Mouse (Mus musculus) forebrain, embryonic 15.5 days (tissue): ENCODE measurements around the gene Ipmk. TPM values are rescaled to one million over a fixed set of nuclear protein-coding genes. Genes with fewer than 3 reads are reported as not detected.

ENCODE experiments used
- ATAC-seq: fragments of 200-750 bp; cut with Nextera tagmentation; replicated peaks from 2 replicates; pipeline ENCODE4 v1.8.0; 2017; ENCODE audit warnings: mild to moderate bottlenecking, moderate TSS enrichment, moderate library complexity
- H3K27ac ChIP-seq: fragments of 300-500 bp; sonication (generic); replicated peaks from 2 replicates; pipeline ENCODE4 v1.5.1; 2015; ENCODE audit warnings: mild to moderate bottlenecking, inconsistent platforms
- H3K27me3 ChIP-seq: fragments of 300-500 bp; sonication (generic); 2 replicates; pipeline ENCODE4 v1.6.1; 2015; ENCODE audit warnings: inconsistent platforms
- H3K36me3 ChIP-seq: fragments of 300-500 bp; sonication (generic); 2 replicates; pipeline ENCODE4 v1.6.1; 2015; ENCODE audit warnings: mild to moderate bottlenecking, inconsistent platforms
- H3K4me1 ChIP-seq: fragments of 300-500 bp; sonication (generic); 2 replicates; pipeline ENCODE4 v1.6.1; 2015; ENCODE audit warnings: inconsistent platforms
- H3K4me2 ChIP-seq: fragments of 300-500 bp; sonication (generic); replicated peaks from 2 replicates; pipeline ENCODE4 v1.6.1; 2015; ENCODE audit warnings: mild to moderate bottlenecking, inconsistent platforms
- H3K4me3 ChIP-seq: fragments of 300-500 bp; sonication (generic); 2 replicates; pipeline ENCODE4 v1.5.1; 2015; ENCODE audit warnings: mild to moderate bottlenecking, inconsistent platforms
- H3K9ac ChIP-seq: fragments of 300-500 bp; sonication (generic); replicated peaks from 2 replicates; pipeline ENCODE4 v1.6.1; 2015; ENCODE audit warnings: mild to moderate bottlenecking, inconsistent platforms
- H3K9me3 ChIP-seq: fragments of 300-500 bp; sonication (generic); 2 replicates; pipeline ENCODE4 v1.6.1; 2016; ENCODE audit warnings: inconsistent platforms
- WGBS: fragments of 180-500 bp; shearing (Covaris S2); methylation state at CpG from one replicate; pipeline ENCODE4 v1.1.7; 2015; ENCODE audit warnings: mixed read lengths; 5-methylcytosine and 5-hydroxymethylcytosine counted together
- polyA plus RNA-seq: library from polyadenylated mRNA; unstranded; fragments of >200 nt; fragmentation: Nextera tagmentation; extraction: Ambion mirVana; gene quantifications from 2 replicates; pipeline ENCODE4 v1.2.1, GENCODE M21; 2015

Gene Ipmk
- polyA plus RNA-seq, result 17.7 and 19.0 TPM in 2 replicates

DNA sequence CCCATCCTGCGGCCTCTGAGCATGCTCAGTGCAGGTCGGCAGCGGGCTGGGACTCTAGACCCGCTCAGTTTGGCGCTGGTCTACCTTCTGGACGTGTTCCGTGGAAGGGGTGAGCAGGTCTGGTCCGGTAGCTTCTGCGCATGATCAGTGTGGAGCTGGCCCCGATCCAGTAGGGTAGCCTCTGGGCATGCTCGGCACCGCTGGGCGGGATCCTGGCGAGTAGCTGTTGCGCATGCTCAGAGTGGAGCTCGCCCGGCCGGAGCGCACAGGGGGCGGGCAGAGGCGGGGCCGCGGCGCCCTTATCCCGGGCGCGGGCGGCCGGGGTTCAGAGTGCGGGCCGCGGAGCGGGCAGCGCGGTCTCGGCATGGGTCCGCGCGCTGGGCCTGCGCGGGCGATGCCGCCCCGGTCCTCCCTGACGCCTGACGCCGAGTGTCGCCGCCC is at the start of gene Ipmk:
Gene Ipmk, plus strand, starts transcription at position 255 of the 441 bp plus-strand sequence.
- H3K4me3 ChIP-seq, result peak within 1 kb of the TSS; percentile 95
- 0% methylated on average over 35 of the region's 49 CpGs for WGBS
- H3K27ac ChIP-seq, result peak within 1 kb of the TSS; percentile 85
- no peaks in the 10 kb centered on the region for H3K9me3 ChIP-seq
- peak within 1 kb of the TSS; percentile 93 for H3K9ac ChIP-seq
- peaks cover 43% of the 10 kb centered on the region for H3K4me1 ChIP-seq
- H3K4me2 ChIP-seq, result peak within 1 kb of the TSS; percentile 69
- ATAC-seq, result peak; percentile 90
- no peaks in the 10 kb centered on the region; the same call in 1 of the 2 replicates for H3K36me3 ChIP-seq
- no peaks in the 10 kb centered on the region for H3K27me3 ChIP-seq

DNA sequence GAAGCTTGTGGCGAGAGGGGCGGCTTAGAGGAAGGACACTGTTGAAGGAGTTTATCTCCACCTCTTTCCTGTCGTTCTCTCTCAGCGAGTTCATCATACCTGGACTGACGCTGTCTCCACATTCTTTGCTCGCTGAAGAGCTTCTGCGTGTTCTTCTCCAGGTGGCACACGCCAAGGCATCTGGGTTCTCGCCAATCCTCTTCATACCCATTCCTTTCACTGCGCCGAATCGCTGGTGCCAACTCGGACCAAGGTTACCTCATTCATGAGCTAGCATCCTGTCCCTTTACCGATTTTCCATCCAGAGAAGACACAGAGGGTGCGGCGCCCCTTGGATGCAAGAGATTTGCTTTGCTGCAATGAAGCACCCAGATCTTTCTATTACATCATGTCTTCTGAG is 47.4 kb upstream of the Ipmk start:
- Histone ChIP-seq H3K4me1 (no peaks in the 10 kb centered on the region), H3K36me3 (no peaks in the 10 kb centered on the region), H3K4me3 (no peak overlapping the region), H3K9ac (no peak overlapping the region), H3K9me3 (no peaks in the 10 kb centered on the region), H3K27me3 (no peaks in the 10 kb centered on the region), H3K4me2 (no peak overlapping the region), H3K27ac (no peak overlapping the region)
- 83% methylated on average over 16 of the region's 16 CpGs for WGBS
- ATAC-seq, result no peak

DNA sequence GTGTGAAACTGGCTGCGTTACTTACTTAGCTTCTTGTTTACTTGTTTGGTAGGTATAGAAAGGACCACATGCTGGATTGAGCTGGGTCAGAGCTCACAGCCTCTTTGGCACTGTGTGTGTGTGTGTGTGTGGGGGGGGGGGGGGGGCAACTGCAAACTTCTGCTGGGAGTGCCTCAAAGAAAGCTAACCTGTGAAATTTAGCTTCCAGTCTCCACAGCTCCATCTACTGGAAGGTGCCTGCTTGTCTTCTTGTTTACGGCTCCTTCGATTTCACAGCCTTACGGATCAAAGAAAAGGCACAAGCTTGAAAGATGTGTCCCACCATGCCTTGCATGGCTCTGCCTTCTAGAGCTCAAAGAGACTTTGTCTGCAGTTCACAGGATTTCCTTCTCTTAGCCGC is 45.1 kb upstream of the Ipmk start:
- no peak overlapping the region for H3K4me3 ChIP-seq
- no peaks in the 10 kb centered on the region for H3K27me3 ChIP-seq
- no peak overlapping the region for H3K9ac ChIP-seq
- H3K9me3 ChIP-seq, result no peaks in the 10 kb centered on the region
- no peaks in the 10 kb centered on the region for H3K4me1 ChIP-seq
- no peak for ATAC-seq
- no peak overlapping the region for H3K27ac ChIP-seq
- no peak overlapping the region for H3K4me2 ChIP-seq
- H3K36me3 ChIP-seq, result no peaks in the 10 kb centered on the region
- WGBS, result 24% methylated on average over 5 of the region's 5 CpGs

DNA sequence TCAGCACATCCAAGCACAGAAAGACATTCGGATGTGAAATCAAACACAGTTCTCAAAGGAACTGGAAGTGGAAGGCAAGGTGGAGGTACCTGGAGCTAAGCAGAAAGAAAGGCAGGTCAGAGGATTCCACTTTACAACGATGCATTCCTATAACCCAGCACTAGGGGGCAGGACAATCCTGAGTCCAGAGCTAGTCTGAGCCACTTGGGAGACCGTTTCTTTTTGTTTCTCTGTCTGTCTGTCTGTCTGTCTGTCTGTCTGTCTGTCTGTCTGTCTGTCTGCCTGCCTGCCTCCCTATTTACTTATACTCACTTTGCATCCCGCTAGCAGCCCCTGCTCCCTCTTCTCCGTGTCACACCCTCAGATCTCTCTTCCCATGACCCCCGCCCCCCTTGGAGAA is 41.4 kb upstream of the Ipmk start:
- H3K9ac ChIP-seq, result no peak overlapping the region
- no peaks in the 10 kb centered on the region for H3K36me3 ChIP-seq
- H3K4me2 ChIP-seq, result peak overlapping the region; percentile 19; the same call in 1 of the 2 replicates
- no peak for ATAC-seq
- H3K27ac ChIP-seq, result no peak overlapping the region
- H3K4me3 ChIP-seq, result no peak overlapping the region
- 35% methylated on average over 6 of the region's 6 CpGs for WGBS
- no peaks in the 10 kb centered on the region for H3K9me3 ChIP-seq
- H3K4me1 ChIP-seq, result no peaks in the 10 kb centered on the region
- H3K27me3 ChIP-seq, result no peaks in the 10 kb centered on the region

DNA sequence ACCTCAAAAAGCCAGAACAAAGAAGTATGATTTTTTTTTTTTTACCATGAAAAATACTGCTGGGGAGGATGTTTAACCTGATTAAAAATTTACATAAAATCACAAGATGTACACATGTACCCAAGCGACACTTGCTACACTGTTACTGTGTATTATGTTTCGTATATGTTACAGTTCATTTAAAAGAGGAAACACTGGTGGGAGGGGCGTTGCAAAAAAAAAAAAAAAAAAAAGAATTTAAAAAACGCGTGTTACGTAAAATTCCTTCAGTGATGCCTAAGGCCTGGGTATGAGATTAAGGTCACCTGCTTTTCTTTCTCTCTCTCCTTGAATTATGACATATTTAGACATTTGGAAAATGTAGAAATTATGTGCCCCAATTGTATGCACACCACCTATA is 40.8 kb upstream of the Ipmk start:
- Histone ChIP-seq H3K4me1 (no peaks in the 10 kb centered on the region), H3K9me3 (no peaks in the 10 kb centered on the region), H3K4me3 (no peak overlapping the region), H3K9ac (no peak overlapping the region), H3K4me2 (no peak overlapping the region), H3K36me3 (no peaks in the 10 kb centered on the region), H3K27ac (no peak overlapping the region), H3K27me3 (no peaks in the 10 kb centered on the region)
- WGBS, result 81% methylated on average over 6 of the region's 6 CpGs
- no peak for ATAC-seq

GRCm38 (mm10) chr10:71308199-71308598 is 39.4 kb upstream of the Ipmk start:
- H3K9ac ChIP-seq, result no peak overlapping the region
- no peak overlapping the region for H3K4me3 ChIP-seq
- no peak for ATAC-seq
- H3K4me2 ChIP-seq, result no peak overlapping the region
- no peaks in the 10 kb centered on the region for H3K27me3 ChIP-seq
- 95% methylated on average over 5 of the region's 5 CpGs for WGBS
- no peak overlapping the region for H3K27ac ChIP-seq
- no peaks in the 10 kb centered on the region for H3K9me3 ChIP-seq
- no peaks in the 10 kb centered on the region for H3K4me1 ChIP-seq
- no peaks in the 10 kb centered on the region for H3K36me3 ChIP-seq

DNA sequence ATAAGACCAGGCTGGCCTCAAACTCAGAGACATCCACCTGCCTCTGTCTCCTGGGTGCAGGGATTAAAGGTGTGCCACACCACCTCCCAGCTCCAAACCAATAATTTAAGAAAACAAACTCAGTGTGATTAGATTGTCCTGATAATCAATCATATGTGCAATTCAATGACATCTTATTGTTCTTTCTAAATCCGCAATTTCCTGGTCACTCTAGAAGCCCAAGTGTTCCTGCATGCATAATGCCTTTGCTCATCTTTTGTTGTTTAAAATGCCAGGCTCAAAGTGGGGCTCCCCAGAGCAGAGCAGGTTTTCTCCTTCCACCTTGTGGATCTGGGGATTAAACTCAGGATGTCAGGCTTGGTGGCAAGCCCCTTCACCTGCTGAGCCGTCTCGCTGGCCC is 37.3 kb upstream of the Ipmk start:
- Histone ChIP-seq H3K9ac (no peak overlapping the region), H3K9me3 (no peaks in the 10 kb centered on the region), H3K27me3 (no peaks in the 10 kb centered on the region), H3K36me3 (no peaks in the 10 kb centered on the region), H3K4me2 (no peak overlapping the region), H3K4me3 (no peak overlapping the region), H3K4me1 (no peaks in the 10 kb centered on the region), H3K27ac (no peak overlapping the region)
- WGBS, result 64% methylated on average over 3 of the region's 3 CpGs
- no peak for ATAC-seq

DNA sequence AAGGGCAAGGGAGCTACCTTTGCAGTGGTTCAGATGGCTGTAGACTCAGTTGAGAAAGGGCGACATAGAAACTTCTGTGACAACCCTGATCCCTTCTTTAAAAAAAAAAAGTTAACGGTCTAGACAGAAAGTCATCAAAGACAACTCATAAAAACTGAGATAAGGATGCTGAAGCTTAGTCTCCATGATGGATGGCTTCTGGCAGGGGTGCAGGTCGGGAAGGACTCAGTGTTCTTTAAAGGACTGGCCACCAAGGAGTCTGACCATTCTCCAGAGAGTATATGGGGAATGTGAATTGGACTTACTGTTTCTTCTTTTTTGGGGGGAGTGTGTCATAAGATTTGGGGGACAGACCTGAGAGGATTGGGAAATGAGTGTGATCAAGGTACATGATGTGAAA is 33.0 kb upstream of the Ipmk start:
- Histone ChIP-seq H3K27me3 (no peaks in the 10 kb centered on the region), H3K9ac (no peak overlapping the region)
- 83% methylated on average over 3 of the region's 3 CpGs for WGBS

GRCm38 (mm10) chr10:71316056-71316455 is 31.5 kb upstream of the Ipmk start:
- H3K9me3 ChIP-seq, result no peaks in the 10 kb centered on the region
- no peak overlapping the region for H3K4me2 ChIP-seq
- H3K4me3 ChIP-seq, result no peak overlapping the region
- H3K4me1 ChIP-seq, result no peaks in the 10 kb centered on the region
- H3K36me3 ChIP-seq, result no peaks in the 10 kb centered on the region
- H3K9ac ChIP-seq, result no peak overlapping the region
- no peaks in the 10 kb centered on the region for H3K27me3 ChIP-seq
- ATAC-seq, result no peak
- H3K27ac ChIP-seq, result no peak overlapping the region
- 81% methylated on average over 11 of the region's 11 CpGs for WGBS

More for the DNA sequence above, 33.0 kb upstream of the Ipmk start:
- ATAC-seq, result no peak
- Histone ChIP-seq H3K4me1 (no peaks in the 10 kb centered on the region), H3K27ac (no peak overlapping the region), H3K4me2 (no peak overlapping the region), H3K4me3 (no peak overlapping the region), H3K9me3 (no peaks in the 10 kb centered on the region), H3K36me3 (no peaks in the 10 kb centered on the region)

- Histone ChIP-seq H3K4me2 (no peak overlapping the region), H3K27me3 (no peaks in the 10 kb centered on the region), H3K9ac (no peak overlapping the region), H3K9me3 (no peaks in the 10 kb centered on the region), H3K4me1 (no peaks in the 10 kb centered on the region), H3K4me3 (no peak overlapping the region), H3K27ac (no peak overlapping the region), H3K36me3 (no peaks in the 10 kb centered on the region)
- 61% methylated on average over 7 of the region's 7 CpGs for whole genome bisulfite sequencing
- no peak for ATAC-seq
Observed at GRCm38 (mm10) chr10:71316497-71316896, 31.1 kb upstream of the Ipmk start.

GRCm38 (mm10) chr10:71323669-71324068 is 23.9 kb upstream of the Ipmk start:
- Histone ChIP-seq H3K9ac (no peak overlapping the region), H3K4me3 (no peak overlapping the region), H3K4me1 (no peaks in the 10 kb centered on the region), H3K36me3 (no peaks in the 10 kb centered on the region), H3K27ac (no peak overlapping the region), H3K27me3 (no peaks in the 10 kb centered on the region), H3K4me2 (no peak overlapping the region), H3K9me3 (no peaks in the 10 kb centered on the region)
- ATAC-seq, result no peak
- 87% methylated on average over 8 of the region's 8 CpGs for WGBS

DNA sequence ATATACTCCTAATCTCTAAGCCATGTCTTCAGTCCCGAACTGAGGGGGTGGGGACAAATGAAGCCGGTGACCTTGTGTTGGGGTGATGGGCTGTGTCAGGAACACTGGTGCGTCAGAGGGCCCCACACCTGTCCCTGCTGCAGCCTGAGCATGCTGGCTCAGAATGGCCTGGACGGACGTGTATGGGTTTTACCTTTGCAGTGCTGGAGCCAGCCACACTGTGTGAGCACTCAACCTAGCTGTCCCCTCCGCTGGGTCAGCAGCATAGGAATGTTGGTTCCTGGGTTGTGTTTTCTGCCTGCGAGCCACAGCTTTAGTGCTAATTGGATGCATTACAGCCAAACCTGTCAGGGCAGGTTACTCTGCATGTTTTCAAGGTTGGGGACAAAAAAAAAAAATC is 21.4 kb upstream of the Ipmk start:
- H3K4me2 ChIP-seq, result no peak overlapping the region
- H3K9me3 ChIP-seq, result no peaks in the 10 kb centered on the region
- H3K4me3 ChIP-seq, result no peak overlapping the region
- no peaks in the 10 kb centered on the region for H3K4me1 ChIP-seq
- no peak overlapping the region for H3K27ac ChIP-seq
- no peaks in the 10 kb centered on the region for H3K27me3 ChIP-seq
- H3K36me3 ChIP-seq, result peaks cover 19% of the 10 kb centered on the region
- ATAC-seq, result no peak
- 82% methylated on average over 7 of the region's 7 CpGs for WGBS
- no peak overlapping the region for H3K9ac ChIP-seq

DNA sequence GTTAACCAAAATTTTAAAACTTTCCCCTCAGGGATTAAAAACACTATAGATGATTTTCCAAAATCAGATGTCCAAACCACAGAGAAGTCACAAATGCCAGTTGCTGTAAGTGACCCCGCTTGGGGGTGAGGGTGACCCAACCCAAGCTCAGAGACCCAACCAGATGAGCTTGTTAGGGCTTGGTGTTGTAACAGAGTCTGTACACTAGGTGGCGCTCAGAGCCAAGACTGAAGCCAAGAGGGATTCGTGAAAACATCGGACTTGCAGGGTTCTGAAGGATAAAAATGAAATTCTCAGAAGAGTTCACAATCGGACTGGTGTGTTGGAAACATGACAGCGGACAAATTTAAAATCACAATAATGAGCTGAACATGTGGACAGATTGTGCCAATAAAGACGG is 20.8 kb upstream of the Ipmk start:
- ATAC-seq, result peak; percentile 41

More for the DNA sequence above, 20.8 kb upstream of the Ipmk start:
- WGBS, result 11% methylated on average over 7 of the region's 7 CpGs
- Histone ChIP-seq H3K36me3 (peaks cover 19% of the 10 kb centered on the region), H3K4me2 (no peak overlapping the region), H3K9me3 (no peaks in the 10 kb centered on the region), H3K4me1 (no peaks in the 10 kb centered on the region), H3K27ac (no peak overlapping the region), H3K9ac (no peak overlapping the region), H3K27me3 (no peaks in the 10 kb centered on the region), H3K4me3 (no peak overlapping the region)
